Mouse (Mus musculus) embryo, embryonic 10.5 days (tissue): ENCODE results near the gene Serhl.

Experiments
- DNase-seq: peaks from one replicate; pipeline ENCODE4 v3.0.0-alpha.2; 2015; ENCODE audit warnings: low spot score

Serhl gene

DNA sequence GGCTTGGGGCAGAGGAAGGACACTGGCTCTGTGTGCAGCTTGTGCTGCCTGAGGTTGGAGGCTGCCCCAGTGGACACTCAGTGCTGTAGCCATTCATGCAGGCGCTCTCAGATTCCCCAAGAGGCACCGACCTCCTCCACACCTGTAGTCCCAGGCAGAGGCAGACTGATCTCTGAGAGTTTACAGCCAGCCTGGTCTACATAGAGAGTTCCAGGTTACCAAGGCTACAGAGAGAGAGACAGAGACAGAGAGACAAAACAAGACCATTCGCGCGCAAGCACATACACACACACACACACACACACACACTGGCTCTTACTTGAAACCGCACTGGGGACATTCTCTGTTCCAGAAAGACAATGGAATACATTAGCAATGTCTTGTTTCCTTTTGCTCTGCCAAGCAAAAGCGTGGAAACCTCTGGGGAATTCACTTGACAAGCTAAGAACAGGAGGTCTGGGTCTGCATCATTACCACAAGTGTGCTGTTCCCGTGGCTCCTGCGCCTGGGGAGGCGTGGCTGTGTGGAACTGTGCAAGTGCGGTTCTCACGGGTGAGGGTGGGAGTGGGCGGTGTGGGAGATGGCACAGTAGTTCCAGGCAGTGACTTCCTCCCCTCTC, 5.2 kb upstream of the Serhl start:
- no peak for DNase-seq

- peak; percentile 61 for DNase-seq
These were observed 3.4 kb upstream of the Serhl start for GRCm38 (mm10) chr15:83085901-83086300.

- DNase-seq, result no peak
These were observed 2.5 kb upstream of the Serhl start for GRCm38 (mm10) chr15:83086636-83087328.

GRCm38 (mm10) chr15:83088495-83089428, 544 bp upstream of the Serhl start:
- no peak for DNase-seq

- no peak for DNase-seq
These were observed 1.6 kb downstream of the Serhl start for GRCm38 (mm10) chr15:83090874-83091273.

GRCm38 (mm10) chr15:83093687-83094086, 4.4 kb downstream of the Serhl start:
- DNase-seq, result no peak

GRCm38 (mm10) chr15:83095950-83096349, 6.6 kb downstream of the Serhl start:
- peak; percentile 51 for DNase-seq

- DNase-seq, result peak; percentile 95
These were observed 10.4 kb downstream of the Serhl start for GRCm38 (mm10) chr15:83099533-83100331.

DNA sequence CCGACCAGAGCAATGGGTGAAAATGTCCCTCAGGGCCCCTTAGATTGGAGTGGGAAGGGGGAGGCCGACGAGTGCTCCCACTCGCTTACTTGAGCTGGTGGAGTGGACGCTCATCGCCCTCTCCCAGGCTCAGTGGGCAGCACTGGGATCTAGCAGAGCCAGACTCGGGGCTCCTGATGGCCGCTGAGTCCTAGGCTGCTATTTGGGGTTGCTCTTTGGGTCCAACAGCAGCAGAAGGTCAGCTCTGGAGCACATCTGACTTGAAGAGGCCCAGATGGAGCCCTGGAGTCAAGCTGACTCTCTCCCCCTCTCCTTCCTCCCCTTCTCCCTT, 11.0 kb downstream of the Serhl start:
- no peak for DNase-seq

DNA sequence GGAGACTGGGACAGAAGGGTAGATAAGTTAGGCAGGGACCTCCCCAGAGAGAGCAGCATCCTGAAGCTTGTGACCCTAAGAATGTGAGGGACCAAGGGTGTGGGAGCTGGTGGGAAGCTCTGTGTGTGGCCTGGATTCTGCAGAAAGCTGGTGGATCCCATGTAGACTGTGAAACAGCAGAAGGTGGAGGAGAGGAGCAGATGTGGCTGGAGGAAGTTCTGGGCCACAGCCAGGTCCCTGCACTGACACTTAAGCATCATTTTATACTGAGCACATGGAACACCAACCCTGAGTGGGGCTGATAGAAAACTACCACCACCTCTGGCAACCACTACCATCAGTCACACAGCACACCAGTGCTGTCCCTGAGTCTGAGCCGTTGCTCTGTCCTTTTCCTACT, 13.8 kb downstream of the Serhl start:
- no peak for DNase-seq

DNA sequence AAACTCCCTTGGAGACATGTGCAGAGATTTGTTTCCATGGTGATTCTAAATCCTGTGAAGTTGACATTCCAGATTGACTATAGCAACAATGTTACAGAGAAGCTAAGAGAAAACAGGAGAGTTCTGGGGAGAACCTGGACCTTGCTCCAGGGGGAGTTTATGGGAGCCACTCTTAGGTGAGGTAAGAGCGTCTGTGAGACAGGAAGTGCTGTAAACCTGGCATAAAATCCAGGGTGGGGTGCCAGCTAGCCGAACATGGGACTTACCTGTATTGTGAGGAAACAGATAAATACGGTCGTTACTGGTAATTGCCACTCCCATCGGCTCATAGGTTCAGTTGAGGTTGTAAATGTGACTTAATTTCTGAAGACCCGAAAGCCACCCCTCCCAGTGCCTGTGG, 17.1 kb downstream of the Serhl start:
- DNase-seq, result no peak

DNA sequence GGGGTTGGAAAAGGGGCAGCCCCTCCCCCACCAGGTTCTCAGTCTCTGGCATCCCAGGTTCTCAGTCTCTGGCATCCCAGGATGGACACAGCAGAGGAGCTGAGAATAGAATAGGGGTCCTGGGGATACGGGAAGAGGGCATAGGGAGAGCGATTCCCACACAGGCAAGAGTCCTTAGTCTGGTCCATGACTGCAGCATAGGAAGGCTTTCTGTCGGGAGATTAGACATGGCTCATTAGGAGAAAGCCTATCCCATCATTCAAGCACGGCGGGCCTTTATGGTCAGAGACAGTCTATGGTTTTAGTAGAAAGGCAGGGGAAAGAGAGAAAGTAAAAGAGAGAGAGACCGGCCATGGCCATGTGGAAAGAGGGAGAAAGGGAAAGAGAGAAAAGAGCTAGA, 18.5 kb downstream of the Serhl start:
- DNase-seq, result peak; percentile 51

DNA sequence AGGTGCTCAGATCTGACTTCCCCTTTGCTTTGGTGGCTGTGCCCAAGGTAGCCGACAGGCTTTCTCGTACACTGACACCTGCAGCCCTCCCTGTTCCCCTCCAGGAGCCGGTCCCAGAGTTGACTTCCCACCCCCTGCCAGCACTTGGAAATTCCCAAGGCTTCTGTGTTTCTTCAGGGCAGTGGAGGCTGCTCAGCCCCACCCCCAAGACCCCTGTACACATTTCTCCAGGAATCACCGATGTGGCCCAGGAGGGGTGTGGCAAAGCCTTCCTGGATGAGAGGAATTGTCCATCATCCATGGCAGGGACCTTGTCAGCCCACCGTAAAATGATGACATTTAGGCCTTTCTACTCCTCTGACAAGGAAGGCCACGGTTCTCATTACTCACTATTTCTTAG, 22.0 kb downstream of the Serhl start:
- DNase-seq, result no peak

GRCm38 (mm10) chr15:83111874-83112273, 22.6 kb downstream of the Serhl start:
- no peak for DNase-seq

DNA sequence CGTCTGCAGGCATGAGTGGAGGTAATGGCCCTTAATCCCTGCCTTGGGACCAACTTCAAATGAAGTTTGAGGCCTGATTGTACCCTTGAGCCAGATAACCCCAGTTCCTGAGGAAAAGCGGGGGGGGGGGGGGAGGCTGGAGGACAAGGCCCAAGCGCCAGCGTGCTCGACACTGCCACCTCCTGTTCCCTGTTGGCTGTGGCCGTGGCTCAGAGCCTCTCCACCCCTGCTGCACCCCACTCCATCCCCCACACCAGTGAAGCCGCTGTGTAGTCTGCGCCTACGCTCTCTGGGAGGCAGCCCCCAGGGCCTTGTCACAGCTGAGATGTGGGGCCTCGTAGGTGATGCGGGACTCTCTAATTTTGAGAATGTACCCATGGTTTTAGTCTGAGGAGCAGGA, 23.6 kb downstream of the Serhl start:
- peak; percentile 71 for DNase-seq

DNA sequence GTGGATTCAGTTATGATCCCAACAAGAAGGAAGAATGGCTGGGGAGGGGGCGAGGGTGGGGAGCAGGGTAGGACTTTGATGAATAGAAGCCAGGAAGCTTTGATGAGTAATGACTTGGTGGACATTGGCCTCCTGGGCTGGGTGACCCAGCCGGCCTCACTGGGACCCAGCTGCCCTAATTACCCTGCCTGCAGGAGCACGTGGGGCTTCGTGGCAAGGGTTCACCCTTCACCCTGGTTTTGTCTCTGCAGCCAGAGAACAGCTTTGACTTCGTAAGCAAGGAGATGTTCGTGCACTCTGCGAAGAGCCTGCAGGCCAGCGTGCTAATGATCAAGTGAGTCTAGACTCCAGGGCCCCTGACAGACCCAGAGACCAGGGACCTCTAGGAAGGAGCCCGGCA, 24.8 kb downstream of the Serhl start:
- DNase-seq, result no peak

GRCm38 (mm10) chr15:83115071-83115470, 25.8 kb downstream of the Serhl start:
- peak; percentile 48 for DNase-seq

DNA sequence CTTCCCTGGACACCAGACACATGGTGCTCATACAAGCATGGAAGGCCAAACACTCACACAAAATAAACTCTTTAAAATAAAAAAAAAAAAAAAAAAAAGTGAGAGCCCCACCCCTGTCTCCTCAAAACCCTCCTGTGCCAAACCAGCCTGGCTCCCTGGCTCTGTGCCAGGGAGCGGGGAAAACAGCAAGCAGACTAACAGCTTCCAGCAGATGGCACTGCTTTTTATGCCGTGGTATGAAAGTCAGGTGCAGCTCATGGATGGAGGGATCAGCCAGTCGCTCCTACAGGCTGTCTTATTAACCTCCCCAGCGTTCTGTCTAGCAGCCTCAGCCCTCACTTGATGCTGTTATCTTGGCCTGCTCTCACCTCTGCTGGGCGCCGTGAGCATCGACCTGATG, 29.1 kb downstream of the Serhl start:
- no peak for DNase-seq

DNA sequence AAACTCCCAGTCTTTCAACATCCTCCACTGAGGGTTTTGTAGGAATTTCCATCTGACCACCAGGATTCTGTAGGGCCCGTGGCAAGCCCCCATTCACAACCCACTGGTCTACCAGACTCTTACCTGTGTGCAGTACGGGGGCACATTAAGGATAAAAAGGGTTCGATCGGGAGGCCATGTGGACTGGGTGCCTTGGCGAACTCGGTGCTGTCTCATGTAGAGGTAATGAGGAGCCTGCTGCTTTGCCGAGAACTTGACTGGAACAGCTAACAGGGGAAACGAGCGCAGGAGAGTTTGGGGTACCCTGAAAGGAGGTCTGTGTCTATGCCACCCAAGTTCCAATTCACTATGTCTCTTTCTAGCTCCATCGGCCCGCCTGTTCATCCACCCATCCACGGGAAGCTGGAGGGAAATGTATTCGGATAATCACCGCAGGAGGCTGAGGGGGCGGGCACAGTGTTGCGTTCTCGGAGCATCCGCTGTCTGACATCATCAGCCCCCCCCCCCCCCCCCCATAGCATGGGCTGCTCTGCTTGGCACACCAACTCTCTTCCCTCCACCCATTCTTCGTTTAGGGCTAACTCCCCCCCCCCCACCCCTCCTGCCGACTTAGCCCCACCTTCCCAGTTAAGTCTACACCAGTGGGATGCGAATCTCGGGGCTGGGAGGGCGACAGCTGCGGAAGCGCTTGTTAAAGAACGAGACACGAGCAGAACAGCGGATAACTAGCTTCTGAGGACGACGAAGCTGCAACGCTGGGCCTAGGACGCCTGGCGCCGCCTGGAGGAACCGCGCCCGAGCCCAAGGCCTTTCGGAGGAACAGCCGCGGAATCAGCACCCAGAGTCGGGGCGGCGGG, 32.6 kb downstream of the Serhl start:
- peak; percentile 72 for DNase-seq

- DNase-seq, result peak; percentile 93
These were observed 33.4 kb downstream of the Serhl start, which contains the start of gene Rrp7a for GRCm38 (mm10) chr15:83122566-83123145. Gene Rrp7a (minus strand): TSS chr15:83122801.

- no peak for DNase-seq
These were observed 35.3 kb downstream of the Serhl start for GRCm38 (mm10) chr15:83124625-83125024.
